In genomic region chr4:101356954-101357891, GRCm38 (mm10) we compare ENCODE assay signal across 8 mouse cellular contexts.
DNase-seq lines count a peak whose midpoint lies in the region; ATAC-seq and TF ChIP-seq lines count a peak whose summit lies in the region.

No protein-coding gene starts in this region.

- H3K9ac ChIP-seq in embryonic facial prominence, embryonic 11.5 days (replicated peaks; ENCODE audit: low read length), result peak overlapping the region; percentile 72
- H3K9ac ChIP-seq in liver, embryonic 15.5 days, result peak overlapping the region; percentile 56

- no peaks in the 10 kb centered on the region for H3K79me3 ChIP-seq in C2C12 (ENCODE audit: low read depth)

- WGBS in embryonic facial prominence, embryonic 11.5 days, result 20% methylated on average over 31 of the region's 31 CpGs
- WGBS in kidney, adult 2 months, result 3% methylated on average over 31 of the region's 31 CpGs
- 8% methylated on average over 31 of the region's 31 CpGs for WGBS in liver, embryonic 15.5 days (ENCODE audit: insufficient replicate concordance)

- peak overlapping the region; percentile 71 for H3ac ChIP-seq in C2C12 (ENCODE audit: control insufficient read depth, insufficient read length, low read depth)

- no peaks in the 10 kb centered on the region for H3K36me3 ChIP-seq in C2C12 (ENCODE audit: control insufficient read depth, insufficient read depth)
- no peaks in the 10 kb centered on the region for H3K36me3 ChIP-seq in embryonic facial prominence, embryonic 11.5 days (replicated peaks; ENCODE audit: control insufficient read depth, insufficient read depth, low read depth, low read length)
- H3K36me3 ChIP-seq in kidney, adult 2 months (ENCODE audit: control insufficient read depth, insufficient read depth, low read length), result no peaks in the 10 kb centered on the region; the same call in 1 of the 2 replicates
- H3K36me3 ChIP-seq in liver, embryonic 15.5 days (replicated peaks), result no peaks in the 10 kb centered on the region

- DNase-seq in ZHBTc4 (ENCODE audit: low read depth, low spot score), result peak; percentile 42
- peak; percentile 48 for DNase-seq in embryonic facial prominence, embryonic 11.5 days (ENCODE audit: low spot score)
- DNase-seq in heart, adult 9 months (ENCODE audit: low spot score in 2 of 2), result peak; percentile 78 to 80
- peak; percentile 90 for DNase-seq in kidney, adult 2 months
- DNase-seq in neural tube, embryonic 10.5 days (ENCODE audit: extremely low spot score, low spot score), result peak; percentile 72
- DNase-seq in thymus, postnatal 14 days, result peak; percentile 37

- ATAC-seq in embryonic facial prominence, embryonic 11.5 days (replicated peaks; ENCODE audit: insufficient number of reproducible peaks, low FRiP score, low TSS enrichment, low read depth), result no peak
- no peak for ATAC-seq in liver, embryonic 15.5 days (ENCODE audit: insufficient read depth)

- no peak for TF ChIP-seq CTCF in C2C12 (IDR thresholded peaks at IDR 0.05; ENCODE audit: control insufficient read depth, insufficient read depth, insufficient read length)
- no peak for TF ChIP-seq CTCF in kidney, adult 2 months (conservative IDR thresholded peaks at IDR 0.05; ENCODE audit: insufficient read depth, insufficient read length, low read depth, low read length)

- no peak for TF ChIP-seq POLR2A in kidney, adult 2 months (IDR thresholded peaks at IDR 0.05; ENCODE audit: low read depth, low read length)

- H3K4me3 ChIP-seq in C2C12 (ENCODE audit: insufficient read depth, poor library complexity, severe bottlenecking), result peak overlapping the region; percentile 11
- peak overlapping the region; percentile 84 for H3K4me3 ChIP-seq in embryonic facial prominence, embryonic 11.5 days (ENCODE audit: low read depth, low read length)
- peak overlapping the region; percentile 96 for H3K4me3 ChIP-seq in kidney, adult 2 months (ENCODE audit: insufficient read depth, low read depth, low read length)
- H3K4me3 ChIP-seq in liver, embryonic 15.5 days (replicated peaks), result peak overlapping the region; percentile 74

- peak overlapping the region; percentile 72 for H3K27ac ChIP-seq in embryonic facial prominence, embryonic 11.5 days (replicated peaks; ENCODE audit: low read depth, low read length)
- peak overlapping the region; percentile 94 for H3K27ac ChIP-seq in kidney, adult 2 months (ENCODE audit: insufficient read depth, low read depth, low read length)
- peak overlapping the region; percentile 67 for H3K27ac ChIP-seq in liver, embryonic 15.5 days (replicated peaks)

- peaks cover 2% of the 10 kb centered on the region; the same call in 1 of the 2 replicates for H3K4me1 ChIP-seq in embryonic facial prominence, embryonic 11.5 days (ENCODE audit: control insufficient read depth, insufficient read depth, low read length)
- peaks cover 5% of the 10 kb centered on the region; the same call in 1 of the 2 replicates for H3K4me1 ChIP-seq in kidney, adult 2 months (ENCODE audit: control insufficient read depth, insufficient read depth, low read length)
- peaks cover 36% of the 10 kb centered on the region for H3K4me1 ChIP-seq in liver, embryonic 15.5 days (replicated peaks)

- H3K79me2 ChIP-seq in C2C12 (ENCODE audit: control insufficient read depth, insufficient read depth), result no peaks in the 10 kb centered on the region

- H3K4me2 ChIP-seq in embryonic facial prominence, embryonic 11.5 days (ENCODE audit: low read depth, low read length), result peak overlapping the region; percentile 72
- peak overlapping the region; percentile 93 for H3K4me2 ChIP-seq in liver, embryonic 15.5 days

- no peaks in the 10 kb centered on the region for H3K9me3 ChIP-seq in embryonic facial prominence, embryonic 11.5 days (replicated peaks; ENCODE audit: control insufficient read depth, low read length)
- no peaks in the 10 kb centered on the region for H3K9me3 ChIP-seq in liver, embryonic 15.5 days (replicated peaks)

- H3K27me3 ChIP-seq in C2C12 (ENCODE audit: control insufficient read depth, insufficient read depth, insufficient read length), result peaks cover 4% of the 10 kb centered on the region
- no peaks in the 10 kb centered on the region for H3K27me3 ChIP-seq in embryonic facial prominence, embryonic 11.5 days (ENCODE audit: control insufficient read depth, insufficient read depth, low read length)
- H3K27me3 ChIP-seq in kidney, adult 2 months (replicated peaks; ENCODE audit: control insufficient read depth, insufficient read depth, low read length), result no peaks in the 10 kb centered on the region
- peaks cover 24% of the 10 kb centered on the region for H3K27me3 ChIP-seq in liver, embryonic 15.5 days

TF ChIP-seq in C2C12, 6 proteins besides CTCF, POLR2A, EP300 and RAD21:
- TF ChIP-seq CEBPB (IDR thresholded peaks at IDR 0.05; ENCODE audit: low read depth), result no peak
- no peak for TF ChIP-seq USF1 (IDR thresholded peaks at IDR 0.05; ENCODE audit: low read depth)
- no peak for TF ChIP-seq MYOD1 (IDR thresholded peaks at IDR 0.05; ENCODE audit: control insufficient read depth, insufficient read length, low read depth)
- no peak for TF ChIP-seq MAX (IDR thresholded peaks at IDR 0.05)
- no peak for TF ChIP-seq MYOG (IDR thresholded peaks at IDR 0.05; ENCODE audit: control insufficient read depth, extremely low read depth, insufficient read length)
- no peak for TF ChIP-seq FOSL1 (IDR thresholded peaks at IDR 0.05; ENCODE audit: insufficient read depth, low read length, poor library complexity, severe bottlenecking)

Comparison
In these comparisons a context has a peak if more than half of its experiments do, and no peak if none do; other contexts are left out.
1. H3K4me3 ChIP-seq: peak in every context shown above with its lines; median percentile 96 in kidney, adult 2 months; 84 in embryonic facial prominence, embryonic 11.5 days; 74 in liver, embryonic 15.5 days; 11 in C2C12.
2. DNase-seq: peak in every context shown above with its lines; median percentile 90 in kidney, adult 2 months; 79 in heart, adult 9 months; 72 in neural tube, embryonic 10.5 days; 48 in embryonic facial prominence, embryonic 11.5 days; 42 in ZHBTc4; 37 in thymus, postnatal 14 days.